ENCODE assay signal across 16 mouse cellular contexts in the genomic region with DNA sequence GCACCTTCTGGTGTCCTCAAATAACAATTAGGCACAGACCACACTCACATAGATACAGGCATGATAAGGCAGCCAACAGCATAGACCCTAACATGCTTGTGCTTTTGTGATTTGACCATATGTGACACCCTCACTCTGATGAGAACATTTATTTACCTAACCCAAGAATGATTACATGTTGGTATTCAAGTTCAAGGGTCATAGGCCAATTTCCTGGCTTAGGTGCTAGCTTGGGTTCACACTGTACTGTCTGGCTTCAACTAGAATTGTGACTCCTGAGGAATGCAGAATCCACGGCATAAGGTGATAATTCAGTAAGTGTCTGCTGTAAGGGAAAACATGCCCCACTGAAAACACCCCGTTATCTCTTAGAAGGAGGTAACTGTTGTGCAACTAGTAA.
"Had no signal": no experiment of that assay in that cellular context is flagged by ENCODE, and none has a peak within 500 bp of the region (broad histone marks: within the 10 kb centered on the region; RNA-seq: fewer than 3 reads in every experiment).

No protein-coding gene starts in this region.

- H3K27ac ChIP-seq: neural tube, embryonic 13.5 days; neural tube, embryonic 15.5 days; stomach, embryonic 15.5 days; stomach, postnatal 0 days had no signal

- H3K4me1 ChIP-seq: neural tube, embryonic 13.5 days; neural tube, embryonic 15.5 days; stomach, embryonic 15.5 days had no signal

- H3K27me3 ChIP-seq: neural tube, embryonic 13.5 days; neural tube, embryonic 15.5 days; stomach, embryonic 15.5 days had no signal

- H3K9me3 ChIP-seq: neural tube, embryonic 13.5 days; neural tube, embryonic 15.5 days; stomach, embryonic 15.5 days had no signal

- H3K9ac ChIP-seq: neural tube, embryonic 13.5 days; neural tube, embryonic 15.5 days; stomach, embryonic 15.5 days had no signal

- H3K4me2 ChIP-seq: neural tube, embryonic 13.5 days; neural tube, embryonic 15.5 days; stomach, embryonic 15.5 days had no signal

- DNase-seq: retina, postnatal 1 day; right cerebral cortex, adult 18-20 months; right cerebral cortex, postnatal 14 days; right cerebral cortex, postnatal 25 days; right cerebral cortex, postnatal 4 days; spleen, adult 18-20 months; thymus, adult 18-20 months; thymus, adult 2 months; thymus, postnatal 14 days; thymus, postnatal 25 days; thymus, postnatal 36 days; thymus, postnatal 4 days had no signal

- H3K36me3 ChIP-seq: neural tube, embryonic 13.5 days; neural tube, embryonic 15.5 days; stomach, embryonic 15.5 days had no signal

- H3K4me3 ChIP-seq: neural tube, embryonic 13.5 days; neural tube, embryonic 15.5 days; stomach, embryonic 15.5 days had no signal
